Mouse (Mus musculus) ZHBTc4 (cell line): ENCODE measurements around the gene Gabbr2.
A peak's percentile ranks its signal among the peaks of the same experiment; 100 is the strongest.

Source experiments
- DNase-seq: peaks from one replicate; pipeline ENCODE4 v3.0.0-alpha.2; 2011; ENCODE audit warnings: low read depth, low spot score

Gabbr2 gene

DNA sequence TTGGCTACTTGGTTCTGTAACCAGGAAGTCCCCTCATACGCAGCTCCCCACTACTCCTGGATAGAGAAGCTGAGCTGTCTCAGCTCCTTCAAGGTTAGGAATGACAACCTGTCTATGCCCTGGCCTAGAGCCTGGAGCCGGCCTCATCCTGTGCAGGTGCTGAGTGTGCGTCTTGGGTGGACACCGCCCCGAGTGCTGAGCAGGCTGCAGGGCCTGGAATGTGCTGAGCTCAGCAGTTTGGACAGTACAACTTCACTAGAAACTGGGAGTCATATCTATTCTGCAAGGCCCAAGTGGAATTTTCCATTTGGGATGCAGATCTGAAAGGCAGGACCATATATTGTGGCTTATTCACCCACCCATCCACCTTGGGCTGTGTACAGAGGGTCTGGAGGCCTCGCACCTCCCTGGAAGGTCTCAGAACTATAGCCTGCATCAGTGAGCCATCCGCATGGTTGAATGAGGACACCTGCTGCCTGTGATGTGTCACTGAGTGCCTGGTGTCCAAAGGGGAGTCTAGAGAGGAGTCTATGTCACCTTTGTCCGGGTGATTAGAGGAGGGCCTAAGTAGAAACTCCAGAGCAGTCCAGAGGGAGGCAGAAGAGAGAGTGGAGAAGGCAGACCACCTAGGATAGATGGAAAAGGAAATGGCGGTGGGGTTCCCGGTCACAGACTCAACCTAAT is 165.7 kb downstream of the Gabbr2 start:
- DNase-seq = no peak

DNA sequence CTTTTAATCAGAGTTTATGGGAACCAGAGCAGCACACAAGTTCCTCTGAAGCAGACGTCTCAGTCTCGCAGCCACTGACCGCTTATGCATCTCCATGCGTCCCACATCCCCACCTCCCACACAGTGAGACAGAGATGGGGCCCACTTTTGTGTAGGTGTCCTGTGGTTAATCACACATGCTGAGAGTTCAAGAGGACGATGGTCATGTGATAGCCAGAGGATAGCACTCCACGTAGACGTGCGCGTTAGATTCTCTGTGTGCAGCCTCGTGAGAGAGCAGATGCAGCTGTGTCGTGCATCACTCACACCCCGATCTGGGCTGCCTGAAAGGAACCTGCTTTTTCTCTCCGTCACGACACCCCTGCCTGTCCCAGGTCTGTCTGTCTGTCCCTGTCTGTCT is 167.9 kb downstream of the Gabbr2 start:
- no peak for DNase-seq

DNA sequence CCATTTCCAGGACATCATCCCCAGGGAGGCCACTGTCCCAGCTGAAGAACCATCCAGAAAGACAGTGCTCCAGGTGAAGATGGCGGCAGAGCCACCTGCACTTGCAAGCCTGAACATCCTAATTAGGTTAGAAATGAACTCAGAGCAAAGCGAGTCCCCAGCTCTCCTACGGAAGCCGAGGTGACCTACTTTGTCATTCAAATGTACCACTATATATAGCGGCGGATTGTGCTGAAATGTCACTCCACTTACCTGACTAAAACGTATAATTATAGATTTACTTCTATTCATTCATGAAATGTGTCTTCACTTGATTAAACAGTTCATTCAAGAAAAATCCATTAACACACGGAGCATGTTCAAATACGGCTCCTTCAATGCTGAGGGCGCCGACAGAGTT is 170.0 kb downstream of the Gabbr2 start:
- DNase-seq = no peak

DNA sequence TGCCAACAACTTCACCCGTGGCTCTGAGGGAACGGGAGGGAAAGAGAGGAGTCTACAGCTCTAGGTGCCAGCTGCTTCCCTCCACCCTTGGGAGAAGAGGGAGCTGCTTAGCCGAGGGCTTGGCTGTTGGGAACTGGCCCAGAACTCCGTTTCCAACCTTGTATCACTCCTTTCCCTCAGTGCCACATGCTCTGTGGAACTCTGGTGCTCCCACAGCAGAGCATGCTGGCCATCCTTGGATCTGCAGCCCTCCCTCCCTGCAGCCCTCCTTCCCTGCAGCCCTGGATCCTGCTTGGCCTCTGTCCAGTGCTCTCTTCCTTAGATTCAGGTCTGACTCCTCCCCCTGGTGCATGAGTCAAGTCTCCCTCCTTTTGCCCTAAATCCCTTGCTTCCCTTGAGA is 176.7 kb downstream of the Gabbr2 start:
- DNase-seq = no peak

DNA sequence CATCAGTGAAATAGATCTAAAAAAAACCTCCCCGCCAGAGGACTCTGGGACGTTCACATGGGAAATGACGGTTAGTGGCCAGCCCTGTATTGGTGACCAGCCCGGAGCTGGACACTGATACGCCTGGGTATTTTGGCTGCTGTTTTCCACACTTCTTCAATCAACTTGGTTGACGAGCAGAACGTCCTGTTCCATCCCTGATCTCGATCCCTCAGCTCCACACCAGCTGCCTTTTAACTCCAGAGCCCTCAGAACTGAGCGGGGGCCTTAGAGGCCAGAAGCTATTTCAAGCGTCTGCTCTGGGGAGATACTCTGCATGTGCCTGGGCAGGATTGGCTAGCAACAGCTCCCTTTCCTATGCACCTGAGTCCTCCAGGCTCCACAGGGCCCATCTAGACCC is 177.4 kb downstream of the Gabbr2 start:
- DNase-seq = no peak

DNA sequence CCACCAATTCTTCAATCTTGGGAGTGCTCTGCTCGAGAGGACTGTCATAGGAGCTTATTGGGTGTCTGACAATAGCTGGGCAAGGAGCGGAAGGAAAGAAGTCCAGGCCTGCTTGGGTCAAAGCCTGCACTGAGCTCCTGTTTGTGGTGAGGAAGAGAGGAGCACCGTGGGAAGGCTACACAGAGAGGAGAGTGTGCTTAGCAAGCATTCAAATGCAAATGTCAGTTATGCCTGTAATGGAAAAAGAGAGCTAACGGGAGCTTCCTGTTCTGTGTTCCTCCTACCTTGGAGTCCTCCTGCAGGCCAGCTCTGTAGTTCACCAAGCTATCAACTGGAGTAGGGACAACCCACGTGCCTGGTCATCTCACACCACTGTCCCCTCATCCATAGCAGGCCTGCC is 180.5 kb downstream of the Gabbr2 start:
- peak; percentile 51 for DNase-seq

DNA sequence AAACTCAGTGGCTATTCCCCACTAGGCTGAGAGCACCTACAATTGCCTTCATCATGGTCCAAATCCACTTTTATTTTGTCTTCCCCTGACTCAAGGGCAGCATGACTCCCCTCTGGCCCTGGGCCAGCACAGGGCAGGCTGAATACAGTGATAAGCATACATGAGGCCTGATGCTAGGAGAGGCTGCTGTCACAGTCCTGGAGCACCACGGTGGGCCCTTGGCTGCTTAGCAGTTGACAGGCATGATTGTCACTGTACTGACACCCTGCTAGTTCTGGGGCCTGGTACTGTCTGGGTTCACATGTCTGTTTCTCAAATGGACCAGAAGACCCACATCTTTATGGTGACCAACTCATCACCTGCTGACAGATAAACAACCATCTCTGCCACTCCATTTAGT is 184.8 kb downstream of the Gabbr2 start:
- DNase-seq = no peak

DNA sequence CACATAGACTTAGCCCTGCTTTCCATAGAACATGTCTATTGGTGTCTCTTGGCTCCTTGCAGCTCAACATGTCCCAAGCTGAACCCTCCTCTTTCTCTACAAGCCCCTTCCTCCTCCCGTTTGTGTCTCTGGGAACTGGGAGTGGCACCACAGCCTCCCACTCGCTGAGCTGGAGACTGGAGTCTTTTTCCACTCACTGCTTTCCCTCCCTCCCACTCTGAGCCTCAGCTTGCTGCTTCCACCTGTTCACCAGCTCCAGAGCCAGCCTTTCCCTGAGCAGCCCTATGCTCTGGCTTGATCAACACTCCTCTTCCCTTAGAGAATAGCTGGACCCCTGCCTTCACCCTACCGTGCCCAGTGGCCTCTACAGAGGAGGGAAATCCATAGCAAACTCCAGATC is 185.8 kb downstream of the Gabbr2 start:
- DNase-seq = no peak

DNA sequence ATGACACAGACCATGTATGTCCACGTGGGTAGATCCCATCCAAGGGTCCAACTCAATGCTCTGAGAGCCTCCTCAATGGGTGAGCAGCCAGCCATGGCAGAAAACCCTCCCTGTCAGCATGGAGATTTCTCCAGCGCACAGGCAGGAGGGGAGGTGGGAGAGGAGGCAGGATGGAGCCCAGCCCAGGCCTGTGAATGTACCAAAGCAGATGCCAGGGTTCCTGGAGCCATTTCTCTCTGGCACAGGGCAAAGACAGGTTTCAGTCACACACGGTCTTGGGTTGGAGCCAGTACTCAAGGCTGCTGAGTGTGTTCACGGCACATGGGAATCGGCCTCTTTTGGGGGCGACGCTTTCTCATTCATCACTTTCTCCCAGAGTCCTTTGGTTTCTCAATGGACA is 189.3 kb downstream of the Gabbr2 start:
- DNase-seq = no peak

DNA sequence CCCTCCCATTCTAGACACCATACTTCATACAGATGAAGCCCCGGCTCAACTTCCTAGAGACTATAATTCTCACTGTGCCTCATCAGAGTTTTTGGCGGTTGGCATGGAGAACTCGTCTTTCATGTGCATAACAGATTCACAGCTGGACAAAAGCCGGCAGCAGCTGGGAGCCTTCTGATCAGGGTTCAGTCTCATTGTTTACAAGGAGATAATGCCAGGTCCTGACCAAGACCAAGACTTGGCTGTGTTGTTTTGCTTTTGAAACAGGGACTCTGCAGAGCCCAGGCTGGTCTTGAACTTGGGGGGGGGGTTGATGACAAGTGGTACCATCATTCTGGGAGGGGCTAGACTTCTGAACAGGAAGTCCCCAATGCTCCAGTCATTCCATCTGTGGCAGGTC is 191.8 kb downstream of the Gabbr2 start:
- no peak for DNase-seq

DNA sequence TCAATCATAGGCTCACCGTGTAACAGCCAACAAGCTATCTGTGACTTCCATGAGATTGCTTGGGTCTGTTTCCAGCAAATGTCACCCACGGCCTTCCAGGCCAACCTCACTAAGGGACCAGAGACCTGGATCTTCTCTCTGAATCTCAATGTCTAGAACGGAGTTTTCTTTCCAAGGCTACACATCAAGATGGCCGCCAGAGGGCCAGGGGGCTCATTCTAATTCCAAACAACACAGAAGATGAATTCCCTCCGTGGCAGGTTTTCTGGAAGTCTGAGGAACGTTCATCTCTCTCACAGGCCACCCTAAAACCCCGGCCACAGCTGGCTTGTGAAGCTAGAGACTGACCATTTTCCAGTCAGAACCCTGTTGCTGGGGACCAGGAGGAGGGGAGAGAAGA is 196.0 kb downstream of the Gabbr2 start:
- no peak for DNase-seq

DNA sequence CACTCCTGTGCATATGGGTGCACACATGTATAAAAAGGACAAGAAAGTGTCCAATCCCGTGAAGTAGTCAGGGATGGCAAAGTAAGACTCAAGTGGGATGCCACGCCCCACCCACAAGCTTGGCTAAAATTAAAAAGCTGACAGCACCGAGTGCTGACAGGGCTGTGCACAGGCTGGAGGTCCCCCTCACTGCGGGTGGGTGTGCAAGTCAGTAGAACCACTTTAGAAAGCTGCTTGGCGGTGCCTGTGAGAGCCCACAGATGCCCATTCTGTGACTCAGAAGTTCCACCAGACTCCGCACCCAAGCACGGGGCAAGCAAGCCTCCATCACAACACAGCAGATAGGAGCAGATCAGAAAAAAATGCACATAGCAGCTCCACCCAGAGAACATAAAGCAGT is 197.1 kb downstream of the Gabbr2 start:
- DNase-seq = no peak

DNA sequence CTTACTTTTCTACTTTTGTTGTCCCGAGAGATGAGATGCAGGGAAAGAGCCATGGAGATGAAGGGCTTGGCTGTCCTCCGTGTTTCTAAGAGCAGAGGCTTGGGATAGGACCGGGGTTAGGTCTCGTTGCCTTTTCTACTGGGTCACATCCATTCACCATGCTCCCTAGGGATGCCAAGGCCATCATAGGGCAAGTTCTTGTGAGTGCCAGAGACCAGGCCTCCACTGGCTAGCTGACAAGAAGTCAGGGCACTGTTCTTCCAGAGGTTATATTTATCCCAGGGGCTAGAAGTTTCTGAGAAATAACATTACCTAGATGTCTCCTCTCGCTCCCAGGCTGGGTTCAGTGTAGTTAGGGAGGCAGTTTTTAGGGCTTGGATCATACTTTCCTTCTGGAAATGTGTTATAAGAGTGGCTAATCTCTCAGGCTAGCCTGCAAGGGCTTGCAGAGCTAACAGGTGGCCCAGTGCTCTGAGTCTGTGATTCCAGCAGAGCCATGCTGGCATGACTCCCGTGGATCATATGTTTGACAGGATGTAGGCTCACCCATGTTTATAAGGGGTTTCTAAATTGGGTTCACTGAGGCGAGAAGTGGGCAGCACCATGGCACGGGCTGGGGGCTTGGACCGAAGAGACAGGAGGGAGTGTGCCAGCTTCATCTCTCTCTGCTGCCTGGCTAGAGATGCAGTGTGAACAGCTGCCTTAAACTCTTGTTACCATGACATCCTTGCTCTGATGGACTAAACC is 199.2 kb downstream of the Gabbr2 start:
- no peak for DNase-seq

DNA sequence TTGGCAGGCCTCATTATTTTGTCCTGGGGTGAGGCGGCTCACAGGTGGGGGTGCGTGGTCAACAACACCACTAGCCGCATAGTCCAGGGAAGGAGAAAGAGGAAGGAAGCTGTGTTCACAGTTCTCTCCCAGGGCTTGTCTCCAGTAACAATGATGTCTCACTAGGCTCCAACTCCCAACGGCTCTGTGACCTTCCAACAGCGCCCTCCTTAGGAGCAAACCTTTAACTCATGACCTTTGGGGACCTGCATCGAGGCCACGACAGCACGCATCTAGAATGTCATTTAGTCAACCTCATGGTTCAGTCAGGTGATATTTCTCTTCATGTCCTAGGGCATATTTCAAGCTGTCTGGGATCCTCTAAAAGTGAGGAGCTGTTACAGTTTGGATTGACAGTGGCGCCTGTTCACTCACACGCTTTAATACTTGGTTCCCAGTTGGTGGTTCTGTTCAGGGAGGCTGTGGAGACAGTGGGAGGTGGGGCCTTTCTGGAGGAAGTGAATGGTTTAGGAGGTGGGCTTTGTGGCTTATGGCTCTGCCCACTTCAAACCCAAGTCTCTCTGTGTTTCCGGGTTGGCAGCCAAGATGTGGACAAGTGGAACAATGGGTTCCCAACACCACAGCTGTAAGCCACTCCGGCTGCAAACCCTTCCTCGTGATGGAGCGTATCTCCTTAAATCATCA is 200.3 kb downstream of the Gabbr2 start:
- no peak for DNase-seq

DNA sequence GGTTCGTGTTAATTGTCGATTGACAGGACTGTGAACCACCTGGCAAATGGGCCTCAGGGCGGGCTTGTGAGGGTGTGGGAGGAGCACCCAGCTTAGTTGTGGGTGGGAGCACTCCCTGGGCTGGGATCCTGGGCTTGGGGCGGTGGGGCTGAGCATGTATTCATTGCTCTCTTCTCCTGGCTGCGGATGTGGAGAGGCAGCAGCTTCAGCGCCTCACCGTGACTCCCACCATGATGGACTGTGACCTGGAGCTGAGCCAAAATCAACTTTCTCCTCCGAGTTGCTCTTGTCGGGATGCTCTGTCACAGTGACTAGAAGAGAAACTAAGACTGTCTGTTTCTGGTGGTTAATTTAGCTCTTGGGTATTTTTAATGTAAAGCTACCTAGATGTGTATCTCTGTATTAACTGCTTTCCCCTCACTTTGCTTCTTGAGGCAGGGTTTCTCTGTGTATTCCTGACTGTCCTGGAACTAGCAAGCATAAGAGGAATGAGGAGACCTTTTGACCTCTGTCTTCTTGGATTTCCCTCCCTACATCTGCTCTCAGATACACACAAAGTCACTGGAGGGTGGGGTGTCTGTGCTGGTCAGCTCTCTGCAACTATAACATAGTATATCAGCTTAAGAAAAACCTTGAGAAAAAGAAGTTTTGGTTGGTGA is 200.9 kb downstream of the Gabbr2 start:
- DNase-seq = no peak

DNA sequence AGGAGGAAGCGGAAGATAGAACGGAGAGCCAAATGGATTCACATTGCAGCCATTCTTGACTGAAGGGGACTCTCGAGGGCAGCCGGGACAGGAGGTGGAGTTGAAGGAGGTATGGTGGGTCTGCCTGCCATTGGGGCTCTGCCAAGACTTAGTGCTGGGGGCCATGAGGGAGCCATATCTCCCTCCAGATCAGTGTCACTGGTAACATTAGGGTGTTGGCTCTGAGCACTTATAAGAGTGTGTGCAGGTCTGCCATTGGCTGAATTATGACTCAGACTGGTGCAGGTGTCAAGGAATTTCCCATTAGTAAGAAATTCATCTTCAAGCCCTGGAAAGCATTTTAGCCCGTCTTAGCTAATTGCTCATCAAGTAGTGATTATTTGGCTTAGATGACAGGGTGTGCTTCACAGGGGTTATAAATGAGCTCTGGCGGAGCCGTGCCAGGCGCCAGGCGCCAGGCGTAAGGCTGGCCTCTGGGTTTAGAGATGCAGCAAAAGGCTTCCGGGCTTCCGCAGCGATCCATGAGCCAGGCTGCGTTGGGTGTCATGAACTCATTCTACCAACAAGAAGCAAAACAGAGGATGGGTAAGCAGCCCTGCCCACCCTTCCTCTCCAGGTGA is 207.1 kb downstream of the Gabbr2 start:
- DNase-seq = no peak

DNA sequence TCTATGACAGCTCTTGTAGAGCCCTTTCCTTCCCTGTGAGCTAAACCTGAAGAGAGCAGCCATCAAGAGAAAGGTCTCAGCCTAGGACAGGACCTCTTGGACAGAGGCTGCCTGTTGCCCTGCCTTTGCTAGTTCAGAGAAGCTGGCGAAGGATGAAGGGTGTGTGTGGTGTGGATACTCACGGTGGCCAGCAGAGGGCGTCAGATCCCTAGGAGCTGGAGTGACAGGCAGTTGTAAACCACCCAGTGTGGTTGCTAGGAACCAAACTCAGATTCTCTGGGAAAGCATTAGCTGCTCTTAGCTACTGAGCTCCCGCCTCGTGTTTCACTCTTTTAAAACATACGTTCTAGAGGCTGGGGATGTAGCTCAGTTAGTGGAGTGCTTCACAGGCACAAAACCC is 210.6 kb downstream of the Gabbr2 start:
- peak; percentile 74 for DNase-seq

DNA sequence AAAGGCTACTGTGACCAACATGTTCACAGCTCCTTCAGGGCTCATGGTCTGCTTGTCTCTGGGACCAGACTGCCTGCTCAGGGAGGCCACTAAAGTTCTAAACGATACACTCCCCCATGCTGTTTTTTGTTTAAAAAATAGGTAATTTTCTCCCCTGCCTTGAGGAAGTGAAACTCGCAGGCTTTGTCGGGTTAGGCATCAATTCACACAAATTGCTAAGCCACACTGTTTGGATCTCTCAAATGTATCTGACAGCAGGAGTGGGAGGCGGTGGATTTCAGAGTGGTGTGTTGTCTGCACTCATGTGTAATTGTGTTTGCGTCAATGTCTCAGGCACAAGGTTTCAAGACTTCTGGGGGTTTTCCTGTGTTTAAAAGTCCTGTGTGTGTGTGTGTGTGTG is 215.7 kb downstream of the Gabbr2 start:
- no peak for DNase-seq

DNA sequence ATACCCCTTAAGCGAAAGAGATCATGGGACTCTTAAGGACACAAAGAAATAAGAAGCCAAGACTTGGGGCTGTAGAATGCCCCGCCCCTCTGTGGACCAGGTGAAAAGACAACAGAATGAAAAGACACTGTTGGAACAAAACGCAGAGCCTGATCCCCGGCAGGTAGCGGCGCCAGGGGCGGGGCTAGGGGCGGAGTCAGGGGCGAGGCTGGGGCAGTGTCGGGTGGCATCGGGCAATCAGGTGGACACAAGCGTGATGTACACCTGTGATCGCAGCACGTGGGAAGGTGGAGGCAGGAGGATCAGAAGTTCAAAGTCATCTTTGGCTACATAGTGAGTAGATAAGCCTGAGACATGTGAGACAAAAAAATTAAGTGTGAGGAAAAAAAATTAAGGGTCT is 217.0 kb downstream of the Gabbr2 start:
- DNase-seq = no peak

DNA sequence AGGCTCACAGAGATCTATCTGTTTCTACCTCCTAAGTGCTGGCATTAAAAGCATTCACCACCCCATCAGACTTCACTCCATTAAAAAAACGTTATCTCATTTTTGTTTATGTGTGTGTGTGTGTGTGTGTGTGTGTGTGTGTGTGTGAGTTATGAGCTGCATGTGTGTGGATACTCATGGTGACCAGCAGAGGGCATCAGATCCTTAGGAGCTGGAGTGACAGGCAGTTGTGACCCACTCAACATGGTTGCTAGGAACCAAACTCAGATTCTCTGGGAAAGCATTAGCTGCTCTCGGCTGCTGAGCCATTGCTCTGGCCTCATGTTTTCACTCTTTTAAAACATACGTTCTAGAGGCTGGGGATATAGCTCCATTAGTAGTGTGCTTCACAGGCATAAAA is 218.4 kb downstream of the Gabbr2 start:
- peak; percentile 67 for DNase-seq

DNA sequence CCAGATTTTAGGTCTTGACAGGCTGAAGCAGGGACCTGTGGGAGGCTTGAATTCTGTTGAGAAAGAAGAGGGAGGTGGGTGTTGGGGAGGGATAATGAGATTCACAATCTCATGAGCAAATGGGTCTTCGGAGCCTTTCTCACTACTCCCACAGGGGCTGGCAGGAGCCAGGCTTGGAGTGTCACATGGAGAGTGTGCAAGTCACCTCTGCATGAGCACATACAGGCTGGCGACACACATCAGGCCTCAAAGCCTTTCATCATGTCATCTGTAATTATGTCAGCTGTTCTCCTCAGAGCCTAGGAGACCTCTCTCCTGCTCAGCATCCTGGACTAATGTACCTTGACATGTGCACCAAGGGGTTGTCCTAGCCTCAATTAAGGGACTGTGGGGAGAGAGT is 219.1 kb downstream of the Gabbr2 start:
- DNase-seq = no peak

DNA sequence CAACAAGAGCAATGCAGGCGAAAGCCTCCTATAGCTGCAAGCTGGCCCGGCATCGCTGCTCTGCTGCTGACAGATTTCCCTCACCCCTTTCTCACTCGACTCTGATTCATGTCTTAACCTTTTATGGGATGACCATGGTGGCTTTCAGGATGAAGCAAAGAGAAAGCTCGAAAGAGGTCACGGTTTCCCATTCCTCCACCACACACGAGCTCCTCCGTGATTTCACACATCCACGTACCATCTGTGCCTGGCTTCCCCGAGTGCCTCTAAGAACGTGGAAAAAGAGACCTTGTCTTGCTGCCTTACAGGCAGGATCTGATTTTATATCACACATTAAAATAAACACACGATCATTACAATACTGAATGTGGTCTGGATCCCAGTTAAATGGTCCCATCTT is 220.6 kb downstream of the Gabbr2 start:
- no peak for DNase-seq
